Mouse (Mus musculus) hindbrain, embryonic 12.5 days (tissue): ENCODE data around the gene Srrt. TPM values are rescaled to one million over a fixed set of nuclear protein-coding genes. Genes with fewer than 3 reads are reported as not detected.

Source experiments
- ATAC-seq: fragments of 200-750 bp; cut with Nextera tagmentation; 2 replicates; pipeline ENCODE4 v1.8.0; 2017; ENCODE audit warnings: moderate TSS enrichment; ENCODE audit not compliant: low FRiP score
- H3K27ac ChIP-seq: fragments of 300-500 bp; sonication (generic); 2 replicates; pipeline ENCODE4 v1.5.1; 2016; ENCODE audit warnings: mild to moderate bottlenecking
- H3K27me3 ChIP-seq: fragments of 300-500 bp; sonication (generic); 2 replicates; pipeline ENCODE4 v1.6.1; 2016; ENCODE audit warnings: mild to moderate bottlenecking
- H3K36me3 ChIP-seq: fragments of 300-500 bp; sonication (generic); 2 replicates; pipeline ENCODE4 v1.6.1; 2016; ENCODE audit warnings: mild to moderate bottlenecking
- H3K4me1 ChIP-seq: fragments of 300-500 bp; sonication (generic); 2 replicates; pipeline ENCODE4 v1.6.1; 2016
- H3K4me2 ChIP-seq: fragments of 300-500 bp; sonication (generic); replicated peaks from 2 replicates; pipeline ENCODE4 v1.6.1; 2016; ENCODE audit warnings: mild to moderate bottlenecking
- H3K4me3 ChIP-seq: fragments of 300-500 bp; sonication (generic); 2 replicates; pipeline ENCODE4 v1.5.1; 2016; ENCODE audit warnings: mild to moderate bottlenecking
- H3K9ac ChIP-seq: fragments of 300-500 bp; sonication (generic); 2 replicates; pipeline ENCODE4 v1.6.1; 2016; ENCODE audit warnings: mild to moderate bottlenecking, moderate library complexity
- H3K9me3 ChIP-seq: fragments of 300-500 bp; sonication (generic); replicated peaks from 2 replicates; pipeline ENCODE4 v1.6.1; 2016; ENCODE audit warnings: mild to moderate bottlenecking
- WGBS: fragments of 180-500 bp; shearing (Covaris S2); methylation state at CpG from one replicate; pipeline ENCODE4 v1.1.7; 2016; 5-methylcytosine and 5-hydroxymethylcytosine counted together
- microRNA-seq: library from miRNA; unstranded; fragments of <30 nt; microRNA quantifications from one replicate; pipeline ENCODE4, GENCODE M21; 2017
- polyA plus RNA-seq: library from polyadenylated mRNA; unstranded; fragments of >200 nt; fragmentation: Nextera tagmentation; extraction: Ambion mirVana; gene quantifications from 2 replicates; pipeline ENCODE4 v1.2.1, GENCODE M21; 2016

The Srrt gene
- polyA plus RNA-seq, 1 experiment from 2014 or later, result 152 TPM

- ATAC-seq, result no peak
- Histone ChIP-seq H3K4me1 (no peaks in the 10 kb centered on the region), H3K4me3 (no peak overlapping the region), H3K27ac (no peak overlapping the region), H3K9ac (no peak overlapping the region), H3K4me2 (peak overlapping the region; percentile 11; the same call in 1 of the 2 replicates), H3K9me3 (peaks cover 4% of the 10 kb centered on the region; the same call in 1 of the 2 replicates), H3K27me3 (peaks cover 4% of the 10 kb centered on the region; the same call in 1 of the 2 replicates), H3K36me3 (no peaks in the 10 kb centered on the region)
- 50% methylated on average over 18 of the region's 18 CpGs for WGBS
Measured at GRCm38 (mm10) chr5:137277360-137278342, 29.8 kb downstream of the Srrt start.

GRCm38 (mm10) chr5:137268131-137268910 lies 39.2 kb downstream of the Srrt start:
- ATAC-seq, result no peak; the same call in 1 of the 2 replicates
- no peak overlapping the region for H3K27ac ChIP-seq
- 0 out of 2 replicates have a peak overlapping the region, but pooled peaks have one; percentile 27 for H3K9ac ChIP-seq
- no peaks in the 10 kb centered on the region for H3K36me3 ChIP-seq
- H3K4me3 ChIP-seq, result 0 out of 2 replicates have a peak overlapping the region, but pooled peaks have one; percentile 6
- H3K4me2 ChIP-seq, result peak overlapping the region; percentile 39
- H3K27me3 ChIP-seq, result no peaks in the 10 kb centered on the region
- H3K9me3 ChIP-seq, result peaks cover 4% of the 10 kb centered on the region; the same call in 1 of the 2 replicates
- H3K4me1 ChIP-seq, result peaks cover 8% of the 10 kb centered on the region; the same call in 1 of the 2 replicates
- 23% methylated on average over 15 of the region's 18 CpGs for WGBS

- Histone ChIP-seq H3K9me3 (no peaks in the 10 kb centered on the region), H3K9ac (no peak overlapping the region), H3K4me3 (no peak overlapping the region), H3K4me1 (peaks cover 8% of the 10 kb centered on the region; the same call in 1 of the 2 replicates), H3K4me2 (no peak overlapping the region), H3K27me3 (no peaks in the 10 kb centered on the region), H3K27ac (no peak overlapping the region), H3K36me3 (no peaks in the 10 kb centered on the region)
- no peak for ATAC-seq
- WGBS, result 93% methylated on average over 11 of the region's 11 CpGs
Measured at GRCm38 (mm10) chr5:137264787-137265186, 42.7 kb downstream of the Srrt start.

GRCm38 (mm10) chr5:137263897-137264720 lies 43.4 kb downstream of the Srrt start:
- H3K4me1 ChIP-seq, result peaks cover 8% of the 10 kb centered on the region; the same call in 1 of the 2 replicates
- ATAC-seq, result no peak

More at GRCm38 (mm10) chr5:137263897-137264720, 43.4 kb downstream of the Srrt start:
- Histone ChIP-seq H3K27ac (no peak overlapping the region), H3K9me3 (no peaks in the 10 kb centered on the region), H3K9ac (no peak overlapping the region), H3K4me3 (no peak overlapping the region), H3K36me3 (no peaks in the 10 kb centered on the region), H3K4me2 (no peak overlapping the region), H3K27me3 (no peaks in the 10 kb centered on the region)
- 86% methylated on average over 14 of the region's 14 CpGs for whole genome bisulfite sequencing

Small RNA genes lying within 50 kb of the gene (microRNA-seq; reads per million reads assigned to microRNA genes)
- gene Mir7036 (1.6 reads per million), gene Mir8116 (not detected)

Other genes with a start within 250 kb of the Srrt start
- 0.10 TPM in 1 of 2 replicates, not detected in the other for gene Serpine1, start 235.4 kb downstream of the Srrt start, polyA plus RNA-seq
- 4.2 and 5.7 TPM in 2 replicates for gene Trim56, start 191.5 kb downstream of the Srrt start, polyA plus RNA-seq
- not detected in 2 replicates for gene Muc3, start 158.4 kb downstream of the Srrt start, polyA plus RNA-seq
- not detected in 2 replicates for gene Muc3a, start 95.3 kb downstream of the Srrt start, polyA plus RNA-seq
- 12.6 and 13.1 TPM in 2 replicates for gene Ache, start 20.2 kb downstream of the Srrt start, polyA plus RNA-seq
- 8.1 and 10.3 TPM in 2 replicates for gene Ufsp1, start 13.0 kb downstream of the Srrt start, polyA plus RNA-seq
- gene Trip6, start 6.7 kb upstream of the Srrt start, polyA plus RNA-seq, result 40.0 and 40.7 TPM in 2 replicates
- 21.9 and 23.6 TPM in 2 replicates for gene Slc12a9, start 25.9 kb upstream of the Srrt start, polyA plus RNA-seq
- gene Ephb4, start 42.4 kb upstream of the Srrt start, polyA plus RNA-seq, result 40.9 and 45.0 TPM in 2 replicates
- gene Zan, start 169.4 kb upstream of the Srrt start, polyA plus RNA-seq, result 0.09 and 0.15 TPM in 2 replicates
- 60.7 and 61.3 TPM in 2 replicates for gene Pop7, start 194.8 kb upstream of the Srrt start, polyA plus RNA-seq
- 17.9 and 19.0 TPM in 2 replicates for gene Gigyf1, start 210.9 kb upstream of the Srrt start, polyA plus RNA-seq
- not detected in 2 replicates for gene Epo, start 225.6 kb upstream of the Srrt start, polyA plus RNA-seq
- 466 and 467 TPM in 2 replicates for gene Gnb2, start 225.8 kb upstream of the Srrt start, polyA plus RNA-seq
- gene Actl6b, start 245.8 kb upstream of the Srrt start, polyA plus RNA-seq, result 103 and 108 TPM in 2 replicates